Mouse (Mus musculus) gonadal fat pad, adult 2 months (tissue): ENCODE data around the gene Suds3. TPM values are rescaled to one million over a fixed set of nuclear protein-coding genes. Genes with fewer than 3 reads are reported as not detected.

ENCODE experiments used
- DNase-seq: peaks from one replicate; pipeline ENCODE4 v3.0.0-alpha.2; 2012; ENCODE audit warnings: low read depth
- polyA plus RNA-seq: library from polyadenylated mRNA; depleted of rRNA; stranded (reverse); fragments of >200 nt; gene quantifications from 2 replicates; pipeline ENCODE4 v1.2.3, GENCODE M21; 2012; rRNA removed

The Suds3 gene
- polyA plus RNA-seq, 1 experiment = 63.0 TPM

DNA sequence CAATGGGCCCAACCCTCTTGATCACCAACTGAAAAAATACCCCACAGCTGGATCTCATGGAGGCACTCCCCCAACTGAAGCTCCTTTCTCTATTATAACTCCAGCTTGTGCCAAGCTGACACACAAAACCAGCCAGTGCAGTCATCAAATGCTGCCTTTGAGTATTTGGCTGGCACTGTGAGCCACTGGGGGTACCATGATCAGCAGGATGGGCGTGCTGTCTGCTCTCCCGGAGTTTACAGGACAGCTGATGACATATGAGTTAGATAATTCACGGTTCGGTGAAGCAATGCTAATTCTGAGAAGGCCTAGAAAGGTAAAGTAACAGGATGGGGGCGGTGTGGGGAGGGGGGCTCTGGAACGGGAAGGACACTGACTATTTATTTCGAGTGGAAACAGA lies 66.0 kb downstream of the Suds3 start:
- DNase-seq = no peak

GRCm38 (mm10) chr5:117045101-117045500 lies 70.8 kb downstream of the Suds3 start:
- DNase-seq = no peak

DNA sequence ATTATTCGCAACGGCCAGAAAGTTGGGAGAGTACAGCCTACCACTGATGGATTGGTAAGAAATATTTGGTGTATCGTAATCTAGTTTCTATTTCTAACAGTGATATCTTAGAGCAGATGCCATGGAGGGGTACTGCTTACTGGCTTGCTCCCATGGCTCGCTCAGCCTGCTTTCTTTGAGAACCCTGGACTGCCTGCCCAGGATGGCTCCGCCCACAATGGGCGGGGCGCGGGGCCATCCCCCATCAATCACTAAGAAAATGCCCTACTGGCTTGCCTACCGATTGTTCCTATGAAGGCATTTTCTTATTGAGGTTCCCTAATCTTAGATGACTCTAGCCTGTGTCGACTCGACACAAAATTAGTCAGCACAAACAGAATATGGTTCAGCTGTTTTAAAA lies 73.3 kb downstream of the Suds3 start:
- DNase-seq = no peak

Other genes starting within 250 kb of the Suds3 start
- gene Taok3, start 4.0 kb upstream of the Suds3 start, polyA plus RNA-seq = 8.5 and 9.3 TPM in 2 replicates
- gene Pebp1, start 171.5 kb upstream of the Suds3 start, polyA plus RNA-seq = 1,910 and 2,078 TPM in 2 replicates
- 16.7 and 20.7 TPM in 2 replicates for gene Vsig10, start 203.0 kb upstream of the Suds3 start, polyA plus RNA-seq
- gene Wsb2, start 241.2 kb upstream of the Suds3 start, polyA plus RNA-seq = 223 and 249 TPM in 2 replicates